Mouse (Mus musculus): ENCODE measurements around the gene Atp8a2.

GRCm38 (mm10) chr14:60178571-60178955 lies 18.4 kb downstream of the Atp8a2 start:
- TF ChIP-seq CTCF (IDR thresholded peaks at IDR 0.05) (no peak), EP300 (IDR thresholded peaks at IDR 0.05) (no peak)

All from lung, postnatal 0 days (tissue).